Mouse (Mus musculus): ENCODE data around the gene Mvb12a.
A peak's percentile ranks its signal among the peaks of the same experiment; 100 is the strongest.

- peak; percentile 42 for TF ChIP-seq CTCF (IDR thresholded peaks at IDR 0.05; ENCODE audit: low read depth, low read length)
- no peak for TF ChIP-seq POLR2A (IDR thresholded peaks at IDR 0.05; ENCODE audit: insufficient read depth, low read length)
These were observed 21.3 kb downstream of the Mvb12a start for GRCm38 (mm10) chr8:71563992-71564391.

Data from ES-Bruce4 (cell line).